Mouse (Mus musculus) midbrain, embryonic 12.5 days (tissue): ENCODE measurements around the gene Ndufs4. TPM values are rescaled to one million over a fixed set of nuclear protein-coding genes. Genes with fewer than 3 reads are reported as not detected.
A peak's percentile ranks its signal among the peaks of the same experiment; 100 is the strongest.

Source experiments
- ATAC-seq: fragments of 200-750 bp; cut with Nextera tagmentation; 2 replicates; pipeline ENCODE4 v1.8.0; 2017; ENCODE audit warnings: low read depth, moderate TSS enrichment, moderate library complexity; ENCODE audit not compliant: low FRiP score
- H3K27ac ChIP-seq: fragments of 300-500 bp; sonication (generic); replicated peaks from 2 replicates; pipeline ENCODE4 v1.5.1; 2016; ENCODE audit warnings: mild to moderate bottlenecking
- H3K27me3 ChIP-seq: fragments of 300-500 bp; sonication (generic); 2 replicates; pipeline ENCODE4 v1.6.1; 2016; ENCODE audit warnings: mild to moderate bottlenecking
- H3K36me3 ChIP-seq: fragments of 300-500 bp; sonication (generic); 2 replicates; pipeline ENCODE4 v1.6.1; 2016
- H3K4me1 ChIP-seq: fragments of 300-500 bp; sonication (generic); 2 replicates; pipeline ENCODE4 v1.6.1; 2016
- H3K4me2 ChIP-seq: fragments of 300-500 bp; sonication (generic); replicated peaks from 2 replicates; pipeline ENCODE4 v1.6.1; 2016; ENCODE audit warnings: mild to moderate bottlenecking, moderate library complexity
- H3K4me3 ChIP-seq: fragments of 300-500 bp; sonication (generic); 2 replicates; pipeline ENCODE4 v1.5.1; 2016; ENCODE audit warnings: mild to moderate bottlenecking
- H3K9ac ChIP-seq: fragments of 300-500 bp; sonication (generic); replicated peaks from 2 replicates; pipeline ENCODE4 v1.6.1; 2016; ENCODE audit warnings: mild to moderate bottlenecking, moderate library complexity
- H3K9me3 ChIP-seq: fragments of 300-500 bp; sonication (generic); 2 replicates; pipeline ENCODE4 v1.6.1; 2016; ENCODE audit warnings: mild to moderate bottlenecking
- WGBS: fragments of 180-500 bp; shearing (Covaris S2); methylation state at CpG from one replicate; pipeline ENCODE4 v1.1.7; 2016; 5-methylcytosine and 5-hydroxymethylcytosine counted together
- polyA plus RNA-seq: library from polyadenylated mRNA; unstranded; fragments of >200 nt; fragmentation: Nextera tagmentation; extraction: Ambion mirVana; gene quantifications from 2 replicates; pipeline ENCODE4 v1.2.1, GENCODE M21; 2016

The Ndufs4 gene
- 324 and 325 TPM in 2 replicates for polyA plus RNA-seq

DNA sequence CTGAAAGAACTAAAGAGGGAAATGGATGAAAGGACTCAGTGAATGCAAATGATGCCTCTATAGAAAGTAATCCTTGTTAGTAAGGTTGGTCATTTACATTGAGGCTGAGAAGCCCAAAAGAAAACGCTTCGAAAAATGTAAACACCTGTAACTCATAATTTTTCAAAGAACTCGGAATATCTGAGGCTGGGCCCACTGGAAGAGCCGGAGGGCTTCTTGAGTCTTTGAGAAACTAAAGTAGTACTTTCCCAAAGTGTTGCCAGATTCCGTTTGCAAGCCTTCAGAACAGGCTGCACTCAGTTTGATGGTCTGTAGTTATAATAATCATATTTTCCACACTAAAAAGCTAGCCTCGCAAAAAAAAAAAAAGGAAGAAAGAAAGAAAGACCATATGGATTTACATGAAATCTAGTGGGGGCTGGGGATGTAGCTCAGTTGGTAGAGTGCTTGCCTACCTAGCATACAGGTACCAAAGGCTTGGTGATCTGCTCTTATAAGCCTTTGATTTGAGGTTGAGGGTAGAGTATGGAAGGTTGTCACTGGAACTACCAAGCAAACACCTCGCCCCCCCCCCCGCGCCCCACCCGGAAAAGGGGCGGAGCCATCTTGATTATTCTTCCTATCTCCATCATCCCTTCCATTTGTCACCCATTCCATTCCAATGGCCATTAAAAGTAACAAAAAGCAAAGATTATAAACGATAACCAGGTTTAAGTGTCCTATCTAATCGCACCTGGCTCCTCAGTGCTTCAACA is at the start of gene Ndufs4:
Ndufs4 (minus strand) TSS at position 48 of the 755 bp plus-strand sequence.
- peak within 1 kb of the TSS; percentile 70 for H3K4me2 ChIP-seq
- WGBS: 38% methylated on average over 13 of the region's 13 CpGs
- peaks cover 5% of the 10 kb centered on the region for H3K4me1 ChIP-seq
- H3K9ac ChIP-seq: peak within 1 kb of the TSS; percentile 88
- H3K9me3 ChIP-seq: 0 out of 2 replicates have a peak, but pooled peaks cover 4% of the 10 kb centered on the region
- peak within 1 kb of the TSS; percentile 93 for H3K4me3 ChIP-seq
- H3K27ac ChIP-seq: peak within 1 kb of the TSS; percentile 82
- peak; percentile 28; the same call in 1 of the 2 replicates for ATAC-seq
- H3K27me3 ChIP-seq: no peaks in the 10 kb centered on the region
- no peaks in the 10 kb centered on the region for H3K36me3 ChIP-seq

- Histone ChIP-seq H3K4me1 (no peaks in the 10 kb centered on the region), H3K9ac (no peak overlapping the region), H3K4me2 (no peak overlapping the region), H3K27me3 (no peaks in the 10 kb centered on the region), H3K4me3 (no peak overlapping the region), H3K9me3 (no peaks in the 10 kb centered on the region), H3K36me3 (no peaks in the 10 kb centered on the region), H3K27ac (no peak overlapping the region)
- ATAC-seq: no peak
- WGBS: 76% methylated on average over 5 of the region's 5 CpGs
Observed at GRCm38 (mm10) chr13:114432491-114432890, 44.4 kb upstream of the Ndufs4 start.

GRCm38 (mm10) chr13:114425230-114425629 is 37.2 kb upstream of the Ndufs4 start:
- Histone ChIP-seq H3K4me3 (no peak overlapping the region), H3K27ac (no peak overlapping the region), H3K9ac (no peak overlapping the region), H3K9me3 (no peaks in the 10 kb centered on the region), H3K36me3 (no peaks in the 10 kb centered on the region), H3K4me1 (no peaks in the 10 kb centered on the region), H3K27me3 (no peaks in the 10 kb centered on the region), H3K4me2 (no peak overlapping the region)
- ATAC-seq: no peak
- 93% methylated on average over 5 of the region's 5 CpGs for WGBS

GRCm38 (mm10) chr13:114420235-114420634 is 32.2 kb upstream of the Ndufs4 start:
- no peaks in the 10 kb centered on the region for H3K36me3 ChIP-seq
- no peak overlapping the region for H3K27ac ChIP-seq

DNA sequence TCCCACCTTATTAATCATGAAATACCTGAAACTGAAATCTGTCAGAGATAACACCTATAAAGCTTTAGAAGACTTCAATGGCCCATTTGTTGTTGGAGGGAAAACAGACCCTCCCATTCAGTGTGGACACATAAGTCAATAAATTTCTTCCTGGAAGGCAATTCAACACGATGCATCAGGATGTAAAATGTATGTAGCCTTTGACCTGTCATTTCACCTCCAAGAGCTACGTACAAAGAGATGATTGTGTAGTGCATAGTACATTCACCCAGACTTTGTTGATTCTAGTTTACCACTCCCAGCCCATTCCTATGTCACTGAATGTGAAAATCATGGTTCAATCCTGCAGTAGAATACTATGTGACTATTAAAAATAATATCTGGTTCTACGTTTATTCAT is 31.3 kb upstream of the Ndufs4 start:
- no peak for ATAC-seq
- Histone ChIP-seq H3K4me3 (no peak overlapping the region), H3K4me1 (no peaks in the 10 kb centered on the region), H3K27ac (no peak overlapping the region), H3K36me3 (no peaks in the 10 kb centered on the region), H3K9me3 (no peaks in the 10 kb centered on the region), H3K27me3 (no peaks in the 10 kb centered on the region), H3K9ac (no peak overlapping the region), H3K4me2 (no peak overlapping the region)
- 82% methylated on average over 3 of the region's 3 CpGs for WGBS

More at GRCm38 (mm10) chr13:114420235-114420634, 32.2 kb upstream of the Ndufs4 start:
- H3K27me3 ChIP-seq: no peaks in the 10 kb centered on the region
- no peak overlapping the region for H3K4me3 ChIP-seq
- WGBS: 90% methylated on average over 8 of the region's 8 CpGs
- no peak overlapping the region for H3K9ac ChIP-seq
- no peaks in the 10 kb centered on the region for H3K9me3 ChIP-seq
- H3K4me2 ChIP-seq: no peak overlapping the region
- H3K4me1 ChIP-seq: no peaks in the 10 kb centered on the region
- ATAC-seq: no peak

DNA sequence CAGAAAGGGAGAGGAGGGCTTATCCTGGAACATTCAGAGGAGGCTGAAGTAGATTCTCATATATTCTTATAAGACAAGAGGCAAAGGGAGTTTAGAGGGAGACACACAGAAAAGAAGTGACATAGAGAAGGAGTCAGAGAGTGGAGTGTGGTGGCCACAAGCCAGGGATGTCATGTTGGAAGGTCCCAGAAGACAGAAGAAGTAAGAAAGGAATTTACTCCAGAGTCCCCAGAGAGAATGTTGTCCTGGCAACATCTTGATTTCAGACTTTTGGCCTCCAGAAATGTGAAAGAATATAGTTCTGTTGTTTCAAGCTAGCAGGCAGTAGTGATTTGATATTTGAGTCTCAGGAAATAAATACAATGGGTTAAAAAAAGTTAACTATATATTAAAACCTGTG is 24.3 kb upstream of the Ndufs4 start:
- no peak overlapping the region for H3K27ac ChIP-seq
- no peak overlapping the region for H3K9ac ChIP-seq
- no peaks in the 10 kb centered on the region for H3K36me3 ChIP-seq
- H3K4me2 ChIP-seq: no peak overlapping the region
- no peak overlapping the region for H3K4me3 ChIP-seq
- H3K27me3 ChIP-seq: peaks cover 7% of the 10 kb centered on the region; the same call in 1 of the 2 replicates
- H3K4me1 ChIP-seq: 0 out of 2 replicates have a peak, but pooled peaks cover 4% of the 10 kb centered on the region
- no peak for ATAC-seq
- no peaks in the 10 kb centered on the region for H3K9me3 ChIP-seq

GRCm38 (mm10) chr13:114406866-114407265 is 18.8 kb upstream of the Ndufs4 start:
- no peak overlapping the region for H3K9ac ChIP-seq
- H3K9me3 ChIP-seq: no peaks in the 10 kb centered on the region
- no peak overlapping the region for H3K27ac ChIP-seq
- H3K4me2 ChIP-seq: peak overlapping the region; percentile 38
- no peaks in the 10 kb centered on the region for H3K36me3 ChIP-seq
- peaks cover 7% of the 10 kb centered on the region; the same call in 1 of the 2 replicates for H3K27me3 ChIP-seq
- ATAC-seq: peak; percentile 57; the same call in 1 of the 2 replicates
- no peak overlapping the region for H3K4me3 ChIP-seq
- 0% methylated on average over 5 of the region's 5 CpGs for WGBS
- H3K4me1 ChIP-seq: peaks cover 21% of the 10 kb centered on the region; the same call in 1 of the 2 replicates

- H3K27me3 ChIP-seq: peaks cover 7% of the 10 kb centered on the region; the same call in 1 of the 2 replicates
- no peak overlapping the region for H3K4me3 ChIP-seq
- H3K36me3 ChIP-seq: no peaks in the 10 kb centered on the region
- ATAC-seq: peak; percentile 96
- 5% methylated on average over 5 of the region's 5 CpGs for WGBS
- no peak overlapping the region for H3K9ac ChIP-seq
- peaks cover 21% of the 10 kb centered on the region; the same call in 1 of the 2 replicates for H3K4me1 ChIP-seq
- peak overlapping the region; percentile 38 for H3K4me2 ChIP-seq
- no peaks in the 10 kb centered on the region for H3K9me3 ChIP-seq
- H3K27ac ChIP-seq: no peak overlapping the region
Observed at GRCm38 (mm10) chr13:114406424-114406823, 18.4 kb upstream of the Ndufs4 start.

DNA sequence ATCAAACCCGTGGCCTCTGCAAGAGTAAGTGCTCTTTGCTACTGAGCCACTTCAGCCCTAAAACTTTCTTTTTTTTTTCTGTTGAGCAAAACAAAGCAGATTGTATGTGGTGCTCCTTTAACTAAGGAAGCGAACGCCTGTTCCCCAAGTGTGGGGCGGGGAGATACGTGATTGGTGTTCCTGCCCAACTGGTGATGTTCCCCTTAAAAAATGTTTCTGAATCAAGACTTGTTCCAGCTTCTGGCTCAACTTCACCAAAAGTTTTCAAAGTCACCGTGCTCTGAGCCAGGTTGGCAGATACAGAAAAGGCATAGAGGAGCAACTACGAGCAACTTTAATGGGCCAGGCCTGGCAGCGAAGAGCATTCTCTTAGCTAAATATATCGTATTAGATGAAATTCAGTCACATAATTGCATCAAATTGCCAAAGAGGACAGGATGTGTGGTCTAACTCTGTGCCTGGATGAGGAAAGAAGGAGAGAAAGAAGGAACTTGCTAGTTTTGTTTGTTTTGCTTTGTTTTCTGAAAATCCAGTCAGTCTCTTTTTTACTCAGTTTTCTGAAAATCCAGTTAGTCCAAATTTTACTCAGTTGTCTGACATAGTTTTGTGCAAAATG is 17.1 kb upstream of the Ndufs4 start:
- no peak overlapping the region for H3K4me2 ChIP-seq
- ATAC-seq: no peak
- H3K27ac ChIP-seq: no peak overlapping the region
- peaks cover 21% of the 10 kb centered on the region; the same call in 1 of the 2 replicates for H3K4me1 ChIP-seq
- no peaks in the 10 kb centered on the region for H3K9me3 ChIP-seq
- 84% methylated on average over 9 of the region's 9 CpGs for WGBS
- peaks cover 7% of the 10 kb centered on the region; the same call in 1 of the 2 replicates for H3K27me3 ChIP-seq
- H3K36me3 ChIP-seq: no peaks in the 10 kb centered on the region
- no peak overlapping the region for H3K4me3 ChIP-seq
- no peak overlapping the region for H3K9ac ChIP-seq

- no peak overlapping the region for H3K27ac ChIP-seq
- H3K4me1 ChIP-seq: no peaks in the 10 kb centered on the region
- H3K4me3 ChIP-seq: no peak overlapping the region
- H3K27me3 ChIP-seq: no peaks in the 10 kb centered on the region
- H3K36me3 ChIP-seq: no peaks in the 10 kb centered on the region
- ATAC-seq: no peak
- no peak overlapping the region for H3K9ac ChIP-seq
- 83% methylated on average over 2 of the region's 2 CpGs for WGBS
- no peak overlapping the region for H3K4me2 ChIP-seq
- no peaks in the 10 kb centered on the region for H3K9me3 ChIP-seq
Observed at GRCm38 (mm10) chr13:114398906-114399305, 10.8 kb upstream of the Ndufs4 start.

DNA sequence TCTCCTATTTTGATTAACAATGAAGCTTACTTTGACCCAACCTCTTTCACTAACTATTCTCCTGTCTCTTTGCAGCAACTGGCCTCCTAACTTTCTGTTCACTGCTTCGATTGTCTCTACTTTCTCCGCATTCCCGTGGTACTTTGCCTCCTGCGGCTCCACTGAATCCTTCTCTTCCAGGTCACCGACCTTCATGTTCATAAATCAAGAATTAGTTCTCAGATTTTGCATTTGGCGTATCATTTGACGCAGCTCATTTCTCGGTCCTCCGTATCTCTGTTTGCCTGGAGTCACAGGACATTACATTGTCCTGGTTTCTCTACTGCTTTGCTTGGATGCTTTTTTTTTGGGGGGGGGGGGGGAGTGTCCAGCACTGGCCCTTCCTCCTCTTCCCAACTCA is 9.2 kb upstream of the Ndufs4 start:
- no peaks in the 10 kb centered on the region for H3K4me1 ChIP-seq
- no peak overlapping the region for H3K4me2 ChIP-seq
- H3K27ac ChIP-seq: no peak overlapping the region
- ATAC-seq: no peak
- H3K9ac ChIP-seq: no peak overlapping the region
- no peaks in the 10 kb centered on the region for H3K9me3 ChIP-seq
- no peak overlapping the region for H3K4me3 ChIP-seq
- no peaks in the 10 kb centered on the region for H3K27me3 ChIP-seq
- 38% methylated on average over 9 of the region's 9 CpGs for WGBS
- H3K36me3 ChIP-seq: no peaks in the 10 kb centered on the region

GRCm38 (mm10) chr13:114396863-114397262 is 8.8 kb upstream of the Ndufs4 start:
- Histone ChIP-seq H3K9ac (no peak overlapping the region), H3K4me2 (no peak overlapping the region), H3K27me3 (no peaks in the 10 kb centered on the region), H3K4me1 (no peaks in the 10 kb centered on the region), H3K4me3 (no peak overlapping the region), H3K27ac (no peak overlapping the region), H3K9me3 (no peaks in the 10 kb centered on the region), H3K36me3 (no peaks in the 10 kb centered on the region)
- no peak for ATAC-seq
- 27% methylated on average over 10 of the region's 10 CpGs for WGBS
